Mouse (Mus musculus) lung, adult 2 months (tissue): ENCODE measurements at regions not wholly inside any gene's neighbourhood (a gene's known extent, or its start where the extent isn't known, plus 50 kb on each side); places are given as distances from the start of the nearest gene placed in this dataset.

Source experiments
- CTCF ChIP-seq: fragments of 200-500 bp; IDR thresholded peaks from 2 replicates; pipeline ENCODE4 v1.5.1; 2011; ENCODE audit warnings: mild to moderate bottlenecking, low read length, control low read depth; ENCODE audit not compliant: insufficient read depth
- POLR2A ChIP-seq: fragments of 200-500 bp; IDR thresholded peaks from 2 replicates; pipeline ENCODE4 v1.6.1; 2011; ENCODE audit warnings: low read depth, mild to moderate bottlenecking, control low read depth, low read length, borderline replicate concordance; ENCODE audit errors: extremely low read depth

DNA sequence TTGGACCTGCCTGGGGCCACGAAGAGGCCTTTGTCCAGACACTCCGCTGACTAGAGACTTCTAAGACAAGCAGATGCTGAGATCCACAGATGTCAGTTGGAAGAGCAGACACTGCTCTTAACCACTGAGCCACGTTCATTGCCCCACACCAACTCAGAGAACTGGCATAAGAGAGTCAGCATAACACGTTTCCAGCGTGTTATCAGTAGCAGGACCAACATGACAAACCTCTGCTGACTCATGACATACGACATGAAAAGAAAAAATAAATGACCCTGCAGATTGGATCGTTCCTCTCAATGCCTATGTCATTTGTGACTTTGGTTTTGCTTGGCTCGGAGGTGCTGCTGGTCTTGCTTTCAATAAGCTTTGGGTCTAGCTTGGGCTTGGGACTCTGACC is 78.3 kb downstream of the Smim20 start:
- TF ChIP-seq CTCF (no peak), POLR2A (no peak)
